Mouse (Mus musculus): ENCODE data around the gene Gm10273. TPM values are rescaled to one million over a fixed set of nuclear protein-coding genes. Genes with fewer than 3 reads are reported as not detected.
"Not testable (repeated sequence)": the region's sequence is repeated elsewhere in the genome, so short reads cannot be mapped to it uniquely, and the experiment has no call there.

The Gm10273 gene
- 1.8 TPM in 1 of 2 replicates, not detected in the other for polyA plus RNA-seq (2015; fragmentation: Nextera tagmentation; extraction: Ambion mirVana)

GRCm38 (mm10) chr10:59395461-59395860 is at the start of gene Gm10273:
TSS of gene Gm10273 (plus strand) at chr10:59395632.
- H3K27me3 ChIP-seq; H3K9me3 ChIP-seq; H3K9ac ChIP-seq (replicated peaks); ATAC-seq; H3K27ac ChIP-seq; H3K36me3 ChIP-seq; H3K4me2 ChIP-seq (replicated peaks); H3K4me1 ChIP-seq (replicated peaks); H3K4me3 ChIP-seq (replicated peaks): not testable (repeated sequence)
- 92% methylated on average over 12 of the region's 25 CpGs for WGBS

- 95% methylated on average over 2 of the region's 2 CpGs for WGBS
- Histone ChIP-seq H3K27ac (no peak overlapping the region), H3K4me3 (replicated peaks) (no peak overlapping the region), H3K36me3 (peaks cover 55% of the 10 kb centered on the region), H3K9ac (replicated peaks) (no peak overlapping the region), H3K4me1 (replicated peaks) (no peaks in the 10 kb centered on the region), H3K9me3 (no peaks in the 10 kb centered on the region), H3K4me2 (replicated peaks) (no peak overlapping the region), H3K27me3 (no peaks in the 10 kb centered on the region)
- no peak for ATAC-seq
Observed at GRCm38 (mm10) chr10:59346560-59346959, 48.9 kb upstream of the Gm10273 start.

- H3K36me3 ChIP-seq, result peaks cover 67% of the 10 kb centered on the region
Observed at GRCm38 (mm10) chr10:59348200-59348599, 47.2 kb upstream of the Gm10273 start.

GRCm38 (mm10) chr10:59349536-59349935 is 45.9 kb upstream of the Gm10273 start:
- no peak overlapping the region for H3K9ac ChIP-seq (replicated peaks)
- peaks cover 67% of the 10 kb centered on the region for H3K36me3 ChIP-seq
- H3K27me3 ChIP-seq, result no peaks in the 10 kb centered on the region
- H3K4me3 ChIP-seq (replicated peaks), result no peak overlapping the region
- H3K4me2 ChIP-seq (replicated peaks), result no peak overlapping the region
- WGBS, result 95% methylated on average over 2 of the region's 2 CpGs
- no peak for ATAC-seq
- no peaks in the 10 kb centered on the region for H3K9me3 ChIP-seq
- no peak overlapping the region for H3K27ac ChIP-seq
- no peaks in the 10 kb centered on the region for H3K4me1 ChIP-seq (replicated peaks)

More at GRCm38 (mm10) chr10:59348200-59348599, 47.2 kb upstream of the Gm10273 start:
- Histone ChIP-seq H3K27me3 (no peaks in the 10 kb centered on the region), H3K9ac (replicated peaks) (no peak overlapping the region), H3K27ac (no peak overlapping the region), H3K4me2 (replicated peaks) (no peak overlapping the region), H3K4me3 (replicated peaks) (no peak overlapping the region), H3K9me3 (no peaks in the 10 kb centered on the region), H3K4me1 (replicated peaks) (no peaks in the 10 kb centered on the region)
- 93% methylated on average over 9 of the region's 9 CpGs for WGBS
- ATAC-seq, result no peak

GRCm38 (mm10) chr10:59353065-59353464 is 42.4 kb upstream of the Gm10273 start:
- 52% methylated on average over 1 of the region's 1 CpGs for WGBS
- H3K27me3 ChIP-seq, result no peaks in the 10 kb centered on the region
- H3K9ac ChIP-seq (replicated peaks), result no peak overlapping the region
- no peak for ATAC-seq
- no peak overlapping the region for H3K4me2 ChIP-seq (replicated peaks)
- no peak overlapping the region for H3K27ac ChIP-seq
- no peaks in the 10 kb centered on the region for H3K9me3 ChIP-seq
- H3K4me3 ChIP-seq (replicated peaks), result no peak overlapping the region
- peaks cover 58% of the 10 kb centered on the region for H3K36me3 ChIP-seq
- no peaks in the 10 kb centered on the region for H3K4me1 ChIP-seq (replicated peaks)

GRCm38 (mm10) chr10:59354120-59354519 is 41.3 kb upstream of the Gm10273 start:
- Histone ChIP-seq H3K4me2 (replicated peaks) (no peak overlapping the region), H3K4me3 (replicated peaks) (no peak overlapping the region), H3K27me3 (no peaks in the 10 kb centered on the region), H3K9me3 (no peaks in the 10 kb centered on the region), H3K36me3 (peaks cover 49% of the 10 kb centered on the region), H3K9ac (replicated peaks) (no peak overlapping the region), H3K4me1 (replicated peaks) (no peaks in the 10 kb centered on the region), H3K27ac (no peak overlapping the region)
- 80% methylated on average over 12 of the region's 12 CpGs for WGBS
- ATAC-seq, result no peak

GRCm38 (mm10) chr10:59355020-59355419 is 40.4 kb upstream of the Gm10273 start:
- Histone ChIP-seq H3K4me3 (replicated peaks) (no peak overlapping the region), H3K4me2 (replicated peaks) (no peak overlapping the region), H3K27ac (no peak overlapping the region), H3K36me3 (peaks cover 46% of the 10 kb centered on the region), H3K9ac (replicated peaks) (no peak overlapping the region), H3K9me3 (no peaks in the 10 kb centered on the region), H3K27me3 (no peaks in the 10 kb centered on the region), H3K4me1 (replicated peaks) (no peaks in the 10 kb centered on the region)
- WGBS, result 90% methylated on average over 8 of the region's 8 CpGs
- no peak for ATAC-seq

GRCm38 (mm10) chr10:59358744-59359143 is 36.7 kb upstream of the Gm10273 start:
- ATAC-seq, result no peak
- no peak overlapping the region for H3K27ac ChIP-seq
- peaks cover 45% of the 10 kb centered on the region for H3K36me3 ChIP-seq
- H3K4me3 ChIP-seq (replicated peaks), result no peak overlapping the region
- no peak overlapping the region for H3K4me2 ChIP-seq (replicated peaks)
- WGBS, result 94% methylated on average over 4 of the region's 4 CpGs
- no peak overlapping the region for H3K9ac ChIP-seq (replicated peaks)
- H3K9me3 ChIP-seq, result no peaks in the 10 kb centered on the region
- no peaks in the 10 kb centered on the region for H3K4me1 ChIP-seq (replicated peaks)
- no peaks in the 10 kb centered on the region for H3K27me3 ChIP-seq

GRCm38 (mm10) chr10:59363208-59363607 is 32.2 kb upstream of the Gm10273 start:
- 91% methylated on average over 2 of the region's 2 CpGs for WGBS
- Histone ChIP-seq H3K4me1 (replicated peaks) (no peaks in the 10 kb centered on the region), H3K4me3 (replicated peaks) (no peak overlapping the region), H3K36me3 (peaks cover 65% of the 10 kb centered on the region), H3K27me3 (no peaks in the 10 kb centered on the region), H3K27ac (no peak overlapping the region), H3K9ac (replicated peaks) (no peak overlapping the region), H3K9me3 (no peaks in the 10 kb centered on the region), H3K4me2 (replicated peaks) (no peak overlapping the region)
- no peak for ATAC-seq

GRCm38 (mm10) chr10:59364551-59364950 is 30.9 kb upstream of the Gm10273 start:
- WGBS, result 93% methylated on average over 3 of the region's 3 CpGs
- no peak overlapping the region for H3K9ac ChIP-seq (replicated peaks)
- H3K27me3 ChIP-seq, result no peaks in the 10 kb centered on the region
- no peak overlapping the region for H3K4me3 ChIP-seq (replicated peaks)
- ATAC-seq, result no peak
- no peak overlapping the region for H3K27ac ChIP-seq
- peaks cover 76% of the 10 kb centered on the region for H3K36me3 ChIP-seq
- H3K4me1 ChIP-seq (replicated peaks), result no peaks in the 10 kb centered on the region
- H3K4me2 ChIP-seq (replicated peaks), result no peak overlapping the region
- no peaks in the 10 kb centered on the region for H3K9me3 ChIP-seq

GRCm38 (mm10) chr10:59365804-59366589 is 29.4 kb upstream of the Gm10273 start:
- Histone ChIP-seq H3K4me1 (replicated peaks) (no peaks in the 10 kb centered on the region), H3K9me3 (no peaks in the 10 kb centered on the region), H3K4me2 (replicated peaks) (no peak overlapping the region), H3K27me3 (no peaks in the 10 kb centered on the region), H3K4me3 (replicated peaks) (no peak overlapping the region), H3K27ac (no peak overlapping the region), H3K9ac (replicated peaks) (no peak overlapping the region), H3K36me3 (peaks cover 87% of the 10 kb centered on the region)
- ATAC-seq, result no peak
- 81% methylated on average over 5 of the region's 5 CpGs for WGBS

GRCm38 (mm10) chr10:59366746-59367145 is 28.7 kb upstream of the Gm10273 start:
- 96% methylated on average over 4 of the region's 4 CpGs for WGBS

GRCm38 (mm10) chr10:59367206-59367605 is 28.2 kb upstream of the Gm10273 start:
- 94% methylated on average over 4 of the region's 4 CpGs for WGBS
- no peak overlapping the region for H3K27ac ChIP-seq
- H3K4me1 ChIP-seq (replicated peaks), result no peaks in the 10 kb centered on the region
- ATAC-seq, result no peak
- H3K4me2 ChIP-seq (replicated peaks), result no peak overlapping the region
- peaks cover 84% of the 10 kb centered on the region for H3K36me3 ChIP-seq
- H3K9me3 ChIP-seq, result no peaks in the 10 kb centered on the region
- no peak overlapping the region for H3K4me3 ChIP-seq (replicated peaks)
- H3K27me3 ChIP-seq, result no peaks in the 10 kb centered on the region
- no peak overlapping the region for H3K9ac ChIP-seq (replicated peaks)

More at GRCm38 (mm10) chr10:59366746-59367145, 28.7 kb upstream of the Gm10273 start:
- Histone ChIP-seq H3K9me3 (no peaks in the 10 kb centered on the region), H3K36me3 (peaks cover 88% of the 10 kb centered on the region), H3K4me3 (replicated peaks) (no peak overlapping the region), H3K4me1 (replicated peaks) (no peaks in the 10 kb centered on the region), H3K4me2 (replicated peaks) (no peak overlapping the region), H3K9ac (replicated peaks) (no peak overlapping the region), H3K27me3 (no peaks in the 10 kb centered on the region), H3K27ac (no peak overlapping the region)
- no peak for ATAC-seq
